Mouse (Mus musculus) sigmoid colon, adult 10 weeks (tissue): ENCODE measurements around the gene Lipf. TPM values are rescaled to one million over a fixed set of nuclear protein-coding genes. Genes with fewer than 3 reads are reported as not detected.

ENCODE experiments used
- polyA plus RNA-seq: library from polyadenylated mRNA; stranded (reverse); fragments of 350-450 nt; fragmentation: Illumina TruSeq; extraction: RNeasy Lipid Tissue Mini Kit (QIAGEN cat#74804); gene quantifications from one replicate; pipeline ENCODE4 v1.2.3, GENCODE M21; 2014; ENCODE audit warnings: low read depth, low replicate concordance

Lipf gene
- polyA plus RNA-seq = not detected

DNA sequence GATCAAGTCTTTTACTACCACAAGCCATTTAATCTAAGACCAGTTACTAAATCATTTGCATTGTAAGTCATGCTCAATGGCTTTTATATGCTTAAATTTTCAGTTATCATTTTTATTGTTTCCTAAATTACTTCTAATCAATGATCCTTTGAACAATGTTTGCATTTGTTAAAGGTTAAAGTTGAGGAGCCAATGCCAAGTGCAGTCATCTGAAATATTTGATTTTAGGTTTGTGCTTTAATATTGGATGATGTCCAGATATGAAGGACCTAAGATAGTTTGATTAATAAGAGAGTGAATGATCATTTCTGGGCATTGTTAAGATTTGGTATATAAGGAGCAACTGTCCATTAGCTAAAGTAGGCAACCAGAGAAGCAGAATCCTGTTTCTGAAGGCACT is at the start of gene Lipf:
Lipf (plus strand) TSS at position 301 of the 400 bp plus-strand sequence.

DNA sequence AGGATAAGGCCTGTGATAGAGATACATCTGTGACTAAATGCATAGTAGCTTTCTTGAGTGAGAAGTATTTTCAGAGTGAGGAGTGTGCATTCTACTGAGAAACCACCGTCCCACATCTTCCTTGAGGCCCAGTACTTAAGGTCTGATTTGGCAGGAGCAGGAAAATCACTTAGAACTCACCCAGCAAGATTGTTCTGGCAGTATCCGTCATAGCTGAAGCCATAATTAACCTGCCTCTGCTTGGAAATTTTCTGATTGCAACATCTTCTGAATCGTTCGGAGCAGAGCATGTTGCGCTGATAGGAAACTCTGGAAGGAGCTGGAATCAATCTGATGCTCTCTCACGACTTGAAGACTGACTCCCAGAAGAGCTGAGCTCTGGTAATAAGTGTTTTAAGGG is 47.0 kb downstream of the Lipf start, which contains the start of gene Lipk:
Lipk (plus strand) TSS at position 289 of the 400 bp plus-strand sequence.

Other genes starting within 250 kb of the Lipf start
- gene Lipo2, start 209.8 kb upstream of the Lipf start, polyA plus RNA-seq = not detected
- gene Lipo3, start 199.2 kb upstream of the Lipf start, polyA plus RNA-seq = 120 TPM
- not detected for gene Lipo1, start 173.7 kb upstream of the Lipf start, polyA plus RNA-seq
- gene Lipk, start 47.1 kb downstream of the Lipf start, polyA plus RNA-seq = 0.76 TPM
- gene Lipn, start 106.2 kb downstream of the Lipf start, polyA plus RNA-seq = not detected
- not detected for gene Lipm, start 139.7 kb downstream of the Lipf start, polyA plus RNA-seq
- 11.5 TPM for gene Ankrd22, start 204.9 kb downstream of the Lipf start, polyA plus RNA-seq
- gene Stambpl1, start 231.0 kb downstream of the Lipf start, polyA plus RNA-seq = 40.5 TPM